Mouse (Mus musculus): Measurements from ENCODE around the gene Kank1. TPM values are rescaled to one million over a fixed set of nuclear protein-coding genes. Genes with fewer than 3 reads are reported as not detected.

The Kank1 gene
- polyA plus RNA-seq, 1 experiment from 2014 or later: 23.0 TPM

DNA sequence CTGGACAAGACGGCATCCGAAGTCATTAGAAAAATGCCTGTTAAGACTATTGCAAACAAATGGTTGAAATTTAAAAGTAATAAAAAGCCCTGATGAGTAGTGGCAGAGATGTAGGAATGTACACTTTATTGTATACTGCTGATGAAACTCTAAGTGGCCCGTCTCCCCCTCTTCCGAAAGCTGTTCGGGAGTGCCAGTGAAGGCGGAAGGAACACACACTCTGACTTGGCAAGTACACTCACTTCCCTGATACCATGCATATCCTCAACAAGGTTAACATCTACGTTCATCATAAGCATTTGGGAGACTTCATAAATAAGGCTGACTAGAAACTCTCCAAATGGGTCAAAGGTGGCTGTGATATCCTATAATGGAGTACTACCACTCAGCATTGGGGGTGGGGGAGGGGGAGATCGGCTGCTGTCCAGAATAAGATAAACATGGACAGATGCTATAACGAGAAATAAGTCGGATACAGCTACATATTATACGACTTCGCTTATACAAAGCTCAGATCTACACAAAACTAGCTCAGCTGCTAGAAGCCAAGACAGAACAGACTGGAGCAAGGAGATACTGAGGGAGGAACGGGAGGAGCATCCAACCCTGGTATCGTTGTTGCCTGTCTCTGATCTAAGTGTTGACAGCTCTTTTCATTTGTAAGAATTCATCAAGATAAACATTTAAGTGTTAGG is 11.2 kb downstream of the Kank1 start:
- H3K27ac ChIP-seq (ENCODE audit: low read depth, low read length): no peak overlapping the region
- no peaks in the 10 kb centered on the region for H3K36me3 ChIP-seq (ENCODE audit: control insufficient read depth, insufficient read depth, low read length)
- 87% methylated on average over 14 of the region's 14 CpGs for WGBS
- no peak overlapping the region for H3K4me3 ChIP-seq (ENCODE audit: low read length)
- no peaks in the 10 kb centered on the region for H3K27me3 ChIP-seq (ENCODE audit: control insufficient read depth, insufficient read depth, low read length)
- no peak for ATAC-seq (ENCODE audit: low FRiP score, low TSS enrichment)
- H3K9me3 ChIP-seq (ENCODE audit: control insufficient read depth, low read length): no peaks in the 10 kb centered on the region
- H3K4me1 ChIP-seq (ENCODE audit: control insufficient read depth, insufficient read depth, low read length): no peaks in the 10 kb centered on the region
- no peak overlapping the region for H3K4me2 ChIP-seq (replicated peaks; ENCODE audit: low read depth, low read length)
- no peak overlapping the region for H3K9ac ChIP-seq (ENCODE audit: low read depth, low read length)

DNA sequence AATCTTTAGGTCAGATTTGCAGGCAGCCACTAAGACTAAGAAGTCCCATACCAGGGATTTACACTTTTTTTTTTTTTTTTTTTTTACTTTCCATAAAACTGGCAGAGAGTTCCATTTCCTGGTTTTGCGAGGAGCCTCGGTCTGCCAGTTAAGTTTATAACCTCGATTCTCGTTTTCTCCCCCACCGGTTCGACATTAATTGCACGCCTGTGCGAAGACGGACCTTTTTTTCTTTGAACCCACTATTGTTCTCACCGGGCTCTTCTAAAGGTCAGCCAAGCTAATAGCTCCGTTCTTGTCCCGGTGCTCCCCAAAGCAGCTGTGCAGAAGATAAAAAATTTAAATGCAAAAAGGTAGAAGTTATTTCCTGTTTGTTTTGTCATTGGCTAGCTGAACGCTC is 12.5 kb downstream of the Kank1 start:
- Histone ChIP-seq H3K9ac (ENCODE audit: low read depth, low read length) (no peak overlapping the region), H3K9me3 (ENCODE audit: control insufficient read depth, low read length) (no peaks in the 10 kb centered on the region), H3K4me3 (ENCODE audit: low read length) (no peak overlapping the region), H3K27ac (ENCODE audit: low read depth, low read length) (no peak overlapping the region), H3K4me2 (replicated peaks; ENCODE audit: low read depth, low read length) (no peak overlapping the region), H3K36me3 (ENCODE audit: control insufficient read depth, insufficient read depth, low read length) (no peaks in the 10 kb centered on the region), H3K27me3 (ENCODE audit: control insufficient read depth, insufficient read depth, low read length) (no peaks in the 10 kb centered on the region), H3K4me1 (ENCODE audit: control insufficient read depth, insufficient read depth, low read length) (no peaks in the 10 kb centered on the region)
- 20% methylated on average over 13 of the region's 13 CpGs for WGBS
- no peak for ATAC-seq (ENCODE audit: low FRiP score, low TSS enrichment)

DNA sequence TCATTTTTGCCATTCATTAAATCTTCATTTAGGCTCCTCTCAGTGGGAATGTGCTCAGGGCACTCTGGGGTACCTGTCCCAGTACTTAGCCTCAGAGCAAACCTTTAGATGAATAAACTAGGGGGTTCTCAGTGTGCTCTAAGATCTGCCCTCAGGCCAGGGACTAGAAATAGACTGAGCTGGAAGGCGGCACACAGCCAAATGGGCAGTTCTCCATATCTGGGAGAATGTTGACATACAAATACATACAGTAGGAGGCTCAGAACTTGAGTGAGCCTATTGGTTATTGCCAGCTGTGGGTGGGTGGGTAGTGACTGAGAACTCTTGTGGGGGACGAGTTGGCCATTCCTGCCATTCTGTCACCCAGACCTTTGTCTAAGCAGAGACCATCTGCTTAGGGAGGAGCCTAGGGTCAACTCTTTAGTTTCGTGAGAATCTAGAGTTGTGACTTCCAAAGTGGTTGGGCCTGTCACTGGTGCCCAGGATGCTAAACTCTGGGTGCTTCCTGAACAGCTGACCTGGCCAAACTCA is 14.9 kb downstream of the Kank1 start:
- H3K4me2 ChIP-seq (replicated peaks; ENCODE audit: low read depth, low read length): no peak overlapping the region
- no peak overlapping the region for H3K9ac ChIP-seq (ENCODE audit: low read depth, low read length)
- no peaks in the 10 kb centered on the region for H3K36me3 ChIP-seq (ENCODE audit: control insufficient read depth, insufficient read depth, low read length)
- no peaks in the 10 kb centered on the region for H3K4me1 ChIP-seq (ENCODE audit: control insufficient read depth, insufficient read depth, low read length)
- no peak for ATAC-seq (ENCODE audit: low FRiP score, low TSS enrichment)
- no peaks in the 10 kb centered on the region for H3K9me3 ChIP-seq (ENCODE audit: control insufficient read depth, low read length)
- no peak overlapping the region for H3K4me3 ChIP-seq (ENCODE audit: low read length)
- no peaks in the 10 kb centered on the region for H3K27me3 ChIP-seq (ENCODE audit: control insufficient read depth, insufficient read depth, low read length)
- H3K27ac ChIP-seq (ENCODE audit: low read depth, low read length): no peak overlapping the region
- WGBS: 82% methylated on average over 3 of the region's 3 CpGs

DNA sequence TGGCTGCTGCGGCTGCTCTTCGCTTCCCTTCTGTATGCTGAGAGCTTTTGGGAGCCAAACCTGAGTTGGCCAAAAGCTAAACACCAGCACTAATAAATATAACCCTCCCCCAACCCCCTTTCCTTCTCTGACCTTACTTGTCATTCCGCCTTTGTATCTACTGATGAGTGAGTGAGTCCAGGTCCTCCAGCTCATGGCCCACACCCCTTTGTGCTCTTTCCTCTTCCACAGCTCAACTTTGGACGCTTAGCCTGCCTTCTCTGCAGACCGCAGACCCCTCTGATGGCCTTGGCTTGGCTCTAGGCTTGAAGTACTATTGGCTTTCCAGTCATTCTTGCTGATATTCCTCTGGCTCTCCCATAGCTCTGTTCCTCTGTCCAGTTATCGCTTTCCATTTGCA is 16.4 kb downstream of the Kank1 start:
- H3K27ac ChIP-seq (ENCODE audit: low read depth, low read length): no peak overlapping the region
- H3K9me3 ChIP-seq (ENCODE audit: control insufficient read depth, low read length): no peaks in the 10 kb centered on the region
- no peaks in the 10 kb centered on the region for H3K27me3 ChIP-seq (ENCODE audit: control insufficient read depth, insufficient read depth, low read length)
- ATAC-seq (ENCODE audit: low FRiP score, low TSS enrichment): no peak
- no peak overlapping the region for H3K4me3 ChIP-seq (ENCODE audit: low read length)
- H3K9ac ChIP-seq (ENCODE audit: low read depth, low read length): no peak overlapping the region
- no peak overlapping the region for H3K4me2 ChIP-seq (replicated peaks; ENCODE audit: low read depth, low read length)
- H3K36me3 ChIP-seq (ENCODE audit: control insufficient read depth, insufficient read depth, low read length): no peaks in the 10 kb centered on the region
- no peaks in the 10 kb centered on the region for H3K4me1 ChIP-seq (ENCODE audit: control insufficient read depth, insufficient read depth, low read length)
- 95% methylated on average over 6 of the region's 6 CpGs for WGBS

DNA sequence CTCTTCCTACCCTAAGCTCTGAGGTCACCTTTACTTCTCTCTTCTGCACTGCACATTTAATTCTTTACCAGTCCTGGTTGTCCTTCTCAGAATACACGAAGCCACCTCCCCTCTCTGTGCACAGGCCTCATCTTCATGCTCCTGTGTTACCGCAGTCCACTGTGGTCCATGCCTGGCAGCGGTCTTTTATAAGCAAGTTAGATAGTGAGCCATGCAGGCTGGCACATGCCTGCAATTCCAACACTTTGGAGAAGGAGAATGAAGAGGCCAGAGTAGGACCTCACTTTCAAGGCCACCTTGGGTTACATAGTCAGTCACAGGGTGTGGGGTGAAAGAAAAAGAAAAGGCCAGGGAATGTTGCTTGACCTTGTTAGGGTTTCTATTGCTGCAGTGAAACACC is 16.9 kb downstream of the Kank1 start:
- no peak overlapping the region for H3K27ac ChIP-seq (ENCODE audit: low read depth, low read length)
- H3K9ac ChIP-seq (ENCODE audit: low read depth, low read length): no peak overlapping the region
- H3K27me3 ChIP-seq (ENCODE audit: control insufficient read depth, insufficient read depth, low read length): no peaks in the 10 kb centered on the region
- H3K36me3 ChIP-seq (ENCODE audit: control insufficient read depth, insufficient read depth, low read length): no peaks in the 10 kb centered on the region
- no peaks in the 10 kb centered on the region for H3K9me3 ChIP-seq (ENCODE audit: control insufficient read depth, low read length)
- ATAC-seq (ENCODE audit: low FRiP score, low TSS enrichment): no peak
- no peak overlapping the region for H3K4me3 ChIP-seq (ENCODE audit: low read length)
- WGBS: 89% methylated on average over 3 of the region's 3 CpGs
- H3K4me2 ChIP-seq (replicated peaks; ENCODE audit: low read depth, low read length): no peak overlapping the region
- H3K4me1 ChIP-seq (ENCODE audit: control insufficient read depth, insufficient read depth, low read length): no peaks in the 10 kb centered on the region

DNA sequence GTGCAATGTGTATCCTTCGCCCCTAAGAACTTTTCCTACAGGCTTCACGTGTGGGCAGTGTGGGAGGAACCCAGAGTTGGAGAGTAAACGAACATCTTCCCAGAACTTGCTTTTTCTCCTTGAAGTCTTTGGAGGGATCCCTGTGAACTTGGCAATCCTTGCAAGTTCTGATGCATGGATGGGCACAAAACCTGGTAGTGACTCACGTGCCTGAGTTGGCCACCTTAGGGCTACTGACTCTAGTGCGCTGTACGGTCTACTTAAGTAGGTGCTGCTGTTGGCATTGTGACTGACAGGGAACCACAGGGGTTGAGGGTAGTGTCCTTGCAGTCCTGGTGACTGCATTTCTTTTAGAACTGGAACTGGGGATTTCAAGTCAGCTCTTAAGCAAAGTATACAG is 21.5 kb downstream of the Kank1 start:
- no peaks in the 10 kb centered on the region for H3K4me1 ChIP-seq (ENCODE audit: control insufficient read depth, insufficient read depth, low read length)
- H3K9ac ChIP-seq (ENCODE audit: low read depth, low read length): no peak overlapping the region
- WGBS: 84% methylated on average over 6 of the region's 6 CpGs
- ATAC-seq (ENCODE audit: low FRiP score, low TSS enrichment): no peak
- H3K36me3 ChIP-seq (ENCODE audit: control insufficient read depth, insufficient read depth, low read length): no peaks in the 10 kb centered on the region
- no peak overlapping the region for H3K4me3 ChIP-seq (ENCODE audit: low read length)
- H3K27ac ChIP-seq (ENCODE audit: low read depth, low read length): no peak overlapping the region
- no peaks in the 10 kb centered on the region for H3K9me3 ChIP-seq (ENCODE audit: control insufficient read depth, low read length)
- H3K4me2 ChIP-seq (replicated peaks; ENCODE audit: low read depth, low read length): no peak overlapping the region
- no peaks in the 10 kb centered on the region; the same call in 1 of the 2 replicates for H3K27me3 ChIP-seq (ENCODE audit: control insufficient read depth, insufficient read depth, low read length)

DNA sequence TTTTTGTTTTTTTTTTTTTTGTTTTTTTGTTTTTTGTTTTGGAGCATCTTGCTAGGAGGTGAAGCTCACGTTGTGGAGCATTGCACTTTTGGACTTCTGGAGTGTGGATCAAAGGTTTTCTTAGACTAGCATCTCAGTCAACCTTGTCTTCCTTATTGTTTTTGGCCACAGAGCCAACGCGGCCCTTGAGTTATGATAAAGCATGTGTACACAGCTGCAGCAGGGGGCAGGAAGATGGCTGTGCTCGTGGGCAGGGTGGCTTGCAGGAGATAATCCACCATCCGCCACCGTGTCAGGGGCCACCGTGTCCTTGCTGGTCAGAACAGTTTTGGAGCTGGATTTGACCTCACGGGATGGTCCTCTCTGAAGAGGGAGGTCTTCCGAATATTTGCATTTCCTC is 29.4 kb downstream of the Kank1 start:
- H3K4me1 ChIP-seq (ENCODE audit: control insufficient read depth, insufficient read depth, low read length): no peaks in the 10 kb centered on the region; the same call in 1 of the 2 replicates
- no peak overlapping the region for H3K4me3 ChIP-seq (ENCODE audit: low read length)
- 0 out of 2 replicates have a peak, but pooled peaks cover 3% of the 10 kb centered on the region for H3K9me3 ChIP-seq (ENCODE audit: control insufficient read depth, low read length)
- H3K27ac ChIP-seq (ENCODE audit: low read depth, low read length): no peak overlapping the region
- no peak overlapping the region for H3K4me2 ChIP-seq (replicated peaks; ENCODE audit: low read depth, low read length)
- H3K36me3 ChIP-seq (ENCODE audit: control insufficient read depth, insufficient read depth, low read length): no peaks in the 10 kb centered on the region
- 42% methylated on average over 9 of the region's 9 CpGs for WGBS
- no peak for ATAC-seq (ENCODE audit: low FRiP score, low TSS enrichment)
- H3K27me3 ChIP-seq (ENCODE audit: control insufficient read depth, insufficient read depth, low read length): no peaks in the 10 kb centered on the region
- H3K9ac ChIP-seq (ENCODE audit: low read depth, low read length): no peak overlapping the region

DNA sequence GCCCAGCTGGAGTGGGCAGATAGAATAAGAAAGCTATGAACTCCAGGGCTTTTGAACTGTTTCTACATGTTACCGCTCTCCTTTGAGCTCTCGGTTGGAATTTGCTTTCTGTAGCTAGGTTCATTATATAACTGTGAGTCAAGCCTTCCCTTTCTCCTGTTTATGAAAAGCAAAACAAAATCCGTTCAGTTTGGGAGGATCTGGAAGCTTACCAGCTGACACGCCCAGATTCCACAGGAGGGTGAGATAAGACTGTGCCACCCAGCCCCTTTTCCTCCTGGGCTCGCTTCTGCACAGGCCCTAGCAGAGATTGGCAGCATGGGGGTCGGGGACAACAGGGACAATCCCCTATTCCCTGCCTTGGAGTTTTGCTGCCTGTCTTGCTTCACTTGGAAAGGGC is 30.5 kb downstream of the Kank1 start:
- ATAC-seq (ENCODE audit: low FRiP score, low TSS enrichment): no peak
- no peak overlapping the region for H3K27ac ChIP-seq (ENCODE audit: low read depth, low read length)
- 52% methylated on average over 6 of the region's 6 CpGs for WGBS

DNA sequence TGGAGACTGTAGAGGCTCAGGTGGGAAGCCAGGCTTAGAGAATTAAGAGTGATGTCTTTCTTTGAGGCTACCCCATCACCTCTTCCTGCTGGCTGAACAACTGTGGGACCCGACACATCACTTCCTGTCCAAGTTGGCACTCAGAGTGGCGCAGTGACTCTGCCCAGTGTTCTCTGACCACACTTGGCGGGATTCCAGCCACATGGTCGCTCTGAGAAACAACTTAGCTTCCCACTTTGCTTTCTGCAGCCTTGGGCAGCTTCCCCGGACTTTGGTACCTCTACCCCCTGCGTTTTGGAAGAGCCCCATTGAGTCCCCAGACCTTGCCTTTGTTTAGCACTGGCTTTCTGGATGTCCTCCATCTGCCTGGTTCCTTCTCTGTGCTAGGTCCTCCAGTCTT is 31.8 kb downstream of the Kank1 start:
- H3K4me1 ChIP-seq (ENCODE audit: control insufficient read depth, insufficient read depth, low read length): peaks cover 2% of the 10 kb centered on the region; the same call in 1 of the 2 replicates
- H3K27ac ChIP-seq (ENCODE audit: low read depth, low read length): no peak overlapping the region
- no peaks in the 10 kb centered on the region for H3K27me3 ChIP-seq (ENCODE audit: control insufficient read depth, insufficient read depth, low read length)
- no peak overlapping the region for H3K9ac ChIP-seq (ENCODE audit: low read depth, low read length)
- WGBS: 85% methylated on average over 6 of the region's 6 CpGs
- H3K4me3 ChIP-seq (ENCODE audit: low read length): no peak overlapping the region
- H3K4me2 ChIP-seq (replicated peaks; ENCODE audit: low read depth, low read length): no peak overlapping the region
- 0 out of 2 replicates have a peak, but pooled peaks cover 3% of the 10 kb centered on the region for H3K9me3 ChIP-seq (ENCODE audit: control insufficient read depth, low read length)
- H3K36me3 ChIP-seq (ENCODE audit: control insufficient read depth, insufficient read depth, low read length): no peaks in the 10 kb centered on the region
- ATAC-seq (ENCODE audit: low FRiP score, low TSS enrichment): no peak

More for the DNA sequence above, 30.5 kb downstream of the Kank1 start:
- Histone ChIP-seq H3K4me2 (replicated peaks; ENCODE audit: low read depth, low read length) (no peak overlapping the region), H3K9me3 (ENCODE audit: control insufficient read depth, low read length) (0 out of 2 replicates have a peak, but pooled peaks cover 3% of the 10 kb centered on the region), H3K4me3 (ENCODE audit: low read length) (no peak overlapping the region), H3K4me1 (ENCODE audit: control insufficient read depth, insufficient read depth, low read length) (no peaks in the 10 kb centered on the region; the same call in 1 of the 2 replicates), H3K36me3 (ENCODE audit: control insufficient read depth, insufficient read depth, low read length) (no peaks in the 10 kb centered on the region), H3K27me3 (ENCODE audit: control insufficient read depth, insufficient read depth, low read length) (no peaks in the 10 kb centered on the region), H3K9ac (ENCODE audit: low read depth, low read length) (no peak overlapping the region)
